Mouse (Mus musculus) adrenal gland, postnatal 4 days (tissue): ENCODE data around the gene Sln. TPM values are rescaled to one million over a fixed set of nuclear protein-coding genes. Genes with fewer than 3 reads are reported as not detected.

ENCODE experiments used
- DNase-seq, 2 experiments: peaks; one replicate each; pipeline ENCODE4 v3.0.0; 2021 to 2022; ENCODE audit warnings: low spot score in 2 of 2, mixed read lengths in 2 of 2
- total RNA-seq, 2 experiments: library from RNA; stranded (reverse); gene quantifications; 2 replicates each; pipeline ENCODE4 v1.2.3; 2021

Gene Sln
- total RNA-seq, 2 experiments from 2014 or later = 5.4 to 5.5 TPM

- no peak for DNase-seq
Measured at GRCm38 (mm10) chr9:53903215-53903842, 53.4 kb downstream of the Sln start.

Other genes with a start within 250 kb of the Sln start
- gene Acat1, start 239.8 kb upstream of the Sln start, total RNA-seq = 100 to 1,000 TPM; 148 to 192 TPM
- gene Cul5, start 180.2 kb upstream of the Sln start, total RNA-seq = 10 to 100 TPM; 39.2 to 40.6 TPM
- 1 to 10 TPM in 1 of 2 experiments, under 1 TPM in 1; 0.90 to 1.0 TPM for gene Rab39, start 143.9 kb upstream of the Sln start, total RNA-seq
- gene Slc35f2, start 78.6 kb upstream of the Sln start, total RNA-seq = 1 to 10 TPM; 1.6 to 5.5 TPM
- 1 to 10 TPM; 4.0 to 5.4 TPM for gene Elmod1, start 125.1 kb downstream of the Sln start, total RNA-seq
- gene Tnfaip8l3, start 218.2 kb downstream of the Sln start, total RNA-seq = under 1 TPM; 0.17 to 0.31 TPM